Comparison of ENCODE assay signal across 10 mouse cellular contexts in the genomic region with DNA sequence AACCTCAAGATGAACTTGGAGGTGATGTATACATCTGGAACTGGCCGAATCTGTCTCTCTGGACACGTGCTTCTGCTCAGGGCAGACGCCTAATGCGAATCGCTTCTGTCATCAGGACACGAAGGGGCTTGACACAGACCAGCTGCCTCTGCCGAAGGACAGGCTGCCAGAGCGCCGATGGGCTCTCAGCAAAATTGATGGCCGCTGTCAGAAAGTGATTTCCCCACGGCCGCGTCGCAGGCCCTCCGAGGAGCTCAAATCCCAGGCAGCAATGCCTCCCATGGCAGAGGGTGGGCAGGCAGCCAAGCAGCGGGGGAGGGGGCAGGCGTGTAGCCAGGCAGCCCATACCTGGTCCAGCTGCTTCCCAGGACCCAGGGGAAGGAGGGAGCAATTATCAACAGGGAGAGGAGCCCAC. TPM values are rescaled to one million over a fixed set of nuclear protein-coding genes. Genes with fewer than 3 reads are reported as not detected.
DNase-seq lines count a peak whose midpoint lies in the region; ATAC-seq and TF ChIP-seq lines count a peak whose summit lies in the region.
"Had no signal": no experiment of that assay in that cellular context is flagged by ENCODE, and none has a peak within 500 bp of the region (broad histone marks: within the 10 kb centered on the region; RNA-seq: fewer than 3 reads in every experiment).

No protein-coding gene starts in this region.

- H3K27ac ChIP-seq in lung, embryonic 14.5 days (ENCODE audit: low read depth): peak overlapping the region; percentile 88
- H3K27ac ChIP-seq in embryonic facial prominence, embryonic 13.5 days: peak overlapping the region; percentile 87
- peak overlapping the region; percentile 85 for H3K27ac ChIP-seq in hindbrain, embryonic 13.5 days
- H3K27ac ChIP-seq in limb, embryonic 15.5 days: peak overlapping the region; percentile 54

- H3K4me3 ChIP-seq in lung, embryonic 14.5 days (ENCODE audit: low read depth, low read length): no peak overlapping the region
- H3K4me3 ChIP-seq in embryonic facial prominence, embryonic 13.5 days: no peak overlapping the region
- H3K4me3 ChIP-seq in hindbrain, embryonic 13.5 days: no peak overlapping the region
- H3K4me3 ChIP-seq in limb, embryonic 15.5 days: no peak overlapping the region
- H3K4me3 ChIP-seq: erythroblast, embryonic 14.5 days had no signal

- no peaks in the 10 kb centered on the region for H3K36me3 ChIP-seq in lung, embryonic 14.5 days (ENCODE audit: insufficient read depth)
- H3K36me3 ChIP-seq in embryonic facial prominence, embryonic 13.5 days: peaks cover 5% of the 10 kb centered on the region; the same call in 1 of the 2 replicates
- H3K36me3 ChIP-seq in hindbrain, embryonic 13.5 days: no peaks in the 10 kb centered on the region
- no peaks in the 10 kb centered on the region for H3K36me3 ChIP-seq in limb, embryonic 15.5 days

- no peaks in the 10 kb centered on the region for H3K9me3 ChIP-seq in lung, embryonic 14.5 days (ENCODE audit: low read depth, low read length)
- no peaks in the 10 kb centered on the region for H3K9me3 ChIP-seq in embryonic facial prominence, embryonic 13.5 days
- H3K9me3 ChIP-seq in hindbrain, embryonic 13.5 days: no peaks in the 10 kb centered on the region
- H3K9me3 ChIP-seq in limb, embryonic 15.5 days: no peaks in the 10 kb centered on the region

- ATAC-seq in lung, embryonic 14.5 days (ENCODE audit: insufficient read depth): peak; percentile 89
- ATAC-seq in embryonic facial prominence, embryonic 13.5 days (ENCODE audit: insufficient number of reproducible peaks, insufficient read depth, low FRiP score, low TSS enrichment, low read depth): no peak
- ATAC-seq in hindbrain, embryonic 13.5 days (ENCODE audit: low FRiP score): 0 out of 2 replicates have a peak, but pooled peaks have one; percentile 6
- no peak for ATAC-seq in limb, embryonic 15.5 days (ENCODE audit: insufficient number of reproducible peaks, low FRiP score, low TSS enrichment, low read depth)
- ATAC-seq: Patski had no signal

- peak overlapping the region; percentile 50 for H3K4me2 ChIP-seq in lung, embryonic 14.5 days
- H3K4me2 ChIP-seq in embryonic facial prominence, embryonic 13.5 days: peak overlapping the region; percentile 50
- peak overlapping the region; percentile 25 for H3K4me2 ChIP-seq in hindbrain, embryonic 13.5 days
- peak overlapping the region; percentile 27 for H3K4me2 ChIP-seq in limb, embryonic 15.5 days

- 7% methylated on average over 17 of the region's 17 CpGs for WGBS in lung, embryonic 14.5 days
- 6% methylated on average over 17 of the region's 17 CpGs for WGBS in embryonic facial prominence, embryonic 13.5 days
- 13% methylated on average over 17 of the region's 17 CpGs for WGBS in hindbrain, embryonic 13.5 days
- WGBS in limb, embryonic 15.5 days: 6% methylated on average over 17 of the region's 17 CpGs

- no peak overlapping the region for H3K9ac ChIP-seq in lung, embryonic 14.5 days
- H3K9ac ChIP-seq in embryonic facial prominence, embryonic 13.5 days: peak overlapping the region; percentile 40
- peak overlapping the region; percentile 30 for H3K9ac ChIP-seq in hindbrain, embryonic 13.5 days
- H3K9ac ChIP-seq in limb, embryonic 15.5 days: no peak overlapping the region

- H3K27me3 ChIP-seq in lung, embryonic 14.5 days (ENCODE audit: insufficient read depth, low read length): no peaks in the 10 kb centered on the region; the same call in none of the 2 replicates
- no peaks in the 10 kb centered on the region for H3K27me3 ChIP-seq in embryonic facial prominence, embryonic 13.5 days
- H3K27me3 ChIP-seq in hindbrain, embryonic 13.5 days: peaks cover 14% of the 10 kb centered on the region
- 0 out of 2 replicates have a peak, but pooled peaks cover 5% of the 10 kb centered on the region for H3K27me3 ChIP-seq in limb, embryonic 15.5 days
- H3K27me3 ChIP-seq: Patski had no signal

- peak; percentile 93 for DNase-seq in lung, embryonic 14.5 days
- no peak for DNase-seq in lung, postnatal 25 days (ENCODE audit: low spot score)
- peak; percentile 36 for DNase-seq in ovary, adult 18-20 months (ENCODE audit: low spot score)
- no peak for DNase-seq in layer of hippocampus, adult 8-10 months (ENCODE audit: low spot score in 2 of 2)
- DNase-seq in Muller cell, postnatal 12 days (ENCODE audit: inconsistent ontology term): no peak

- no peak for TF ChIP-seq CTCF in lung, embryonic 14.5 days (IDR thresholded peaks at IDR 0.05; ENCODE audit: low read depth)

- H3K4me1 ChIP-seq in lung, embryonic 14.5 days (ENCODE audit: insufficient read depth): peaks cover 36% of the 10 kb centered on the region
- peaks cover 94% of the 10 kb centered on the region for H3K4me1 ChIP-seq in embryonic facial prominence, embryonic 13.5 days
- H3K4me1 ChIP-seq in hindbrain, embryonic 13.5 days (replicated peaks): peaks cover 96% of the 10 kb centered on the region
- peaks cover 78% of the 10 kb centered on the region for H3K4me1 ChIP-seq in limb, embryonic 15.5 days

RNA-seq across cellular contexts. Expression of a gene that starts 49.5 kb away (rescaled TPM):
- 9.9 and 10.9 TPM in 2 replicates for polyA plus RNA-seq in lung, embryonic 14.5 days (2014; fragmentation: Nextera tagmentation; extraction: Ambion mirVana)
- polyA plus RNA-seq in embryonic facial prominence, embryonic 13.5 days (2015; fragmentation: Nextera tagmentation; extraction: Ambion mirVana): 15.2 and 15.8 TPM in 2 replicates
- 11.8 and 12.6 TPM in 2 replicates for polyA plus RNA-seq in hindbrain, embryonic 13.5 days (2015; fragmentation: Nextera tagmentation; extraction: Ambion mirVana)
- polyA plus RNA-seq in limb, embryonic 15.5 days (2015; fragmentation: Nextera tagmentation; extraction: Ambion mirVana): 8.5 and 10.5 TPM in 2 replicates
- total RNA-seq in layer of hippocampus, adult 8-10 months (2022): 100 to 1,000 TPM; 192 to 215 (median 201) TPM

Comparison
In these comparisons a context has a peak if more than half of its experiments do, and no peak if none do; other contexts are left out.
1. DNase-seq: peak in lung, embryonic 14.5 days (single experiment) and ovary, adult 18-20 months (single experiment); none in lung, postnatal 25 days (single experiment), layer of hippocampus, adult 8-10 months (0 of 2) and Muller cell, postnatal 12 days (single experiment).
2. ATAC-seq: peak in lung, embryonic 14.5 days (single experiment) and hindbrain, embryonic 13.5 days (single experiment); none in embryonic facial prominence, embryonic 13.5 days (single experiment) and limb, embryonic 15.5 days (single experiment).
3. H3K9ac ChIP-seq: peak in embryonic facial prominence, embryonic 13.5 days (single experiment) and hindbrain, embryonic 13.5 days (single experiment); none in lung, embryonic 14.5 days (single experiment) and limb, embryonic 15.5 days (single experiment).
4. Peak in every context shown above with its lines, with median percentiles within 50 percentile points of each other: H3K27ac ChIP-seq and H3K4me2 ChIP-seq.